Mouse (Mus musculus) kidney, embryonic 15.5 days (tissue): ENCODE results near the gene Gm14214. TPM values are rescaled to one million over a fixed set of nuclear protein-coding genes. Genes with fewer than 3 reads are reported as not detected.
A peak's percentile ranks its signal among the peaks of the same experiment; 100 is the strongest.

Experiments
- ATAC-seq: fragments of 200-750 bp; cut with Nextera tagmentation; replicated peaks from 2 replicates; pipeline ENCODE4 v1.8.0; 2017; ENCODE audit warnings: moderate TSS enrichment; ENCODE audit not compliant: low FRiP score
- H3K27ac ChIP-seq: fragments of 300-500 bp; sonication (generic); 2 replicates; pipeline ENCODE4 v1.5.1; 2015; ENCODE audit warnings: mild to moderate bottlenecking, inconsistent platforms
- H3K27me3 ChIP-seq: fragments of 300-500 bp; sonication (generic); 2 replicates; pipeline ENCODE4 v1.6.1; 2015; ENCODE audit warnings: inconsistent platforms
- H3K36me3 ChIP-seq: fragments of 300-500 bp; sonication (generic); 2 replicates; pipeline ENCODE4 v1.6.1; 2015; ENCODE audit warnings: inconsistent platforms
- H3K4me1 ChIP-seq: fragments of 300-500 bp; sonication (generic); 2 replicates; pipeline ENCODE4 v1.6.1; 2015; ENCODE audit warnings: inconsistent platforms
- H3K4me2 ChIP-seq: fragments of 300-500 bp; sonication (generic); 2 replicates; pipeline ENCODE4 v1.6.1; 2015; ENCODE audit warnings: moderate library complexity, mild to moderate bottlenecking, inconsistent platforms
- H3K4me3 ChIP-seq: fragments of 300-500 bp; sonication (generic); replicated peaks from 2 replicates; pipeline ENCODE4 v1.5.1; 2015; ENCODE audit warnings: mild to moderate bottlenecking, inconsistent platforms
- H3K9ac ChIP-seq: fragments of 300-500 bp; sonication (generic); 2 replicates; pipeline ENCODE4 v1.6.1; 2015; ENCODE audit warnings: mild to moderate bottlenecking, inconsistent platforms
- H3K9me3 ChIP-seq: fragments of 300-500 bp; sonication (generic); replicated peaks from 2 replicates; pipeline ENCODE4 v1.6.1; 2016; ENCODE audit warnings: inconsistent platforms
- WGBS: fragments of 180-500 bp; shearing (Covaris S2); methylation state at CpG from one replicate; pipeline ENCODE4 v1.1.7; 2015; ENCODE audit warnings: mixed read lengths; 5-methylcytosine and 5-hydroxymethylcytosine counted together
- polyA plus RNA-seq: library from polyadenylated mRNA; unstranded; fragments of >200 nt; fragmentation: Nextera tagmentation; extraction: Ambion mirVana; gene quantifications from 2 replicates; pipeline ENCODE4 v1.2.1, GENCODE M21; 2015

The Gm14214 gene
- polyA plus RNA-seq, 1 experiment from 2014 or later, result not detected

DNA sequence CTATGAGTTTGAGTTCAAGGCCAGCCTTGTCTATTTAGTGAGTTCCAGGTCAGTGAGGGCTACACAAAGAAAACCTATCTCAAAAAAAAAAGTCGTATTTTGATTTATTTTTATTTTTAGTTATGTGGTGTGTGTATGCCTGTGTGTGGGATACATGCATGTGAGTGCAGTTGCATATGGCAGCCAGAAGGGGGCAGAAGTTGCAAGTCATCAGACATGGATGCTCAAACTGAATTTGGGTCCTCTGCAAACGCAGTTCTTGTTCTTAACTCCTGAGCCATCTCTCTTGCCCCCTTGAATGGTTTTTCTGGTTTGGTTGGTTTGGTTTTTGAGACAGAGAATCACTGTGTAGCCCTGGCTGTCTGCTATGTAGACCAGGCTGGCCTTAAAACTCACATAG is 21.4 kb downstream of the Gm14214 start:
- no peaks in the 10 kb centered on the region for H3K36me3 ChIP-seq
- H3K9ac ChIP-seq, result no peak overlapping the region
- H3K4me2 ChIP-seq, result no peak overlapping the region
- H3K9me3 ChIP-seq, result no peaks in the 10 kb centered on the region
- ATAC-seq, result no peak
- no peak overlapping the region for H3K4me3 ChIP-seq
- H3K27ac ChIP-seq, result no peak overlapping the region
- peaks cover 18% of the 10 kb centered on the region; the same call in 1 of the 2 replicates for H3K27me3 ChIP-seq
- H3K4me1 ChIP-seq, result peaks cover 25% of the 10 kb centered on the region
- 96% methylated on average over 2 of the region's 2 CpGs for WGBS

DNA sequence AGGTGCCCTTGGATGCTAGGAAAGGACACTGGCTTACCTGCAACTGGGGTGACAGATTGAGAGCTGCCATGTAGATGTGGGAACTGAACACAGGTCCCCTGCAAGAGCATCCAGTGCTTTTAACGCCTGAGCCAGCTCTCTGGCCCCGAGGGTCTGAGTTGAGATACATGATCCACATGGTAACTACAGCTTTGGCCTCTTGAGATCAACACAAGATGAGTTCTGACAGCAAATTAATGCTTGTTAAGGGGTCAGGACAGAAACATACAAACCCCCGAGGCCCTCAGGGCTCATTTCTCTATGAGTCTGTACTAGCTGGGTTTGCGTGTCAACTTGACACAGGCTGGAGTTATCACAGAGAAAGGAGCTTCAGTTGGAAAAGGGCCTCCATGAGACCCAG is 25.9 kb downstream of the Gm14214 start:
- H3K27ac ChIP-seq, result no peak overlapping the region
- H3K4me1 ChIP-seq, result peaks cover 20% of the 10 kb centered on the region
- no peaks in the 10 kb centered on the region for H3K9me3 ChIP-seq
- no peak overlapping the region for H3K4me3 ChIP-seq
- WGBS, result 36% methylated on average over 4 of the region's 4 CpGs
- no peak for ATAC-seq
- no peak overlapping the region for H3K4me2 ChIP-seq
- peaks cover 11% of the 10 kb centered on the region; the same call in 1 of the 2 replicates for H3K27me3 ChIP-seq
- H3K9ac ChIP-seq, result no peak overlapping the region
- H3K36me3 ChIP-seq, result no peaks in the 10 kb centered on the region

DNA sequence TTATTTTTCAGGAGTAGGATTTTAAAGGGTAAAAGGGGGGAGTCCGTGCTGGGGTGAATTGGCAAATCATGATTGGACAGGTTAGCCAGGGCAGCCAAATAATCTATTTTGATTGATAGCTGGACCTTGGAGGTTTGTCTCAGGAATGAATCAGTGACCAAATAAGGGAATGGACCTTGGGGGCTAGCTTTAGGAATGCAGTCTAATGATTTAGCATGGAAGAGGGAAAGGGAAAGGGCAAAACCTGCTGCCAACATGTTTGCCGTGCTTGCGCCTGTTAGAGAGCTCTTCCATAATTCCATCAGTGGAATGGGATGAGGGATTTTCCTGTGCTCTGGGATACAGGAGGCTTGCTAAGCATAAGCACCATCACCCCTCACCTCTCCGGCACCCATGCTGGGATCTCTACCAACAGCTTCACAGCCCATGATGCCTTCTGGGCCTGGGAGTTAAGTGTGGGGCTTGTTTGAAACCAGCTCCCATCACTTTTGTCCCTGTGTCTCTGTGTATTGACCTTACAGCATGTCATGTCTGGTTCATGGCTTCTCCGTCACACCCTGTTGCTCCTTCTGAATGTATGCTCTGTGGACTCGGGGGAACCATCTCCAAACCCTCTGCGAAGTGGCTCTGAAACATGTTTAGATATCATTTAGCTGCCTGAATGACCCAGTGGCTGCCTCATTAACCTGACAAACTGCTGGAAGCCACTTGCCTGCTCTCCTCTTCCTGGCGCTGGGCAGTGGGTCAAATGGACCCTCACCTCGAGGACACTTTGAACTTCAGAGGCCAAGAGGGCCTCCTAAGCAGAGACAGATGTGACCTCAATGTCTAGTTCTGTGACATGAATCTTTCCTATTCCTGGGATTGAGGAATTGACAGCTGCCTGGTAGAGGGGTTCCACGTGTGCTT is 26.7 kb downstream of the Gm14214 start:
- 0 out of 2 replicates have a peak, but pooled peaks have one; percentile 29 for ATAC-seq
- WGBS, result 27% methylated on average over 10 of the region's 10 CpGs
- no peak overlapping the region; the same call in 1 of the 2 replicates for H3K4me2 ChIP-seq

DNA sequence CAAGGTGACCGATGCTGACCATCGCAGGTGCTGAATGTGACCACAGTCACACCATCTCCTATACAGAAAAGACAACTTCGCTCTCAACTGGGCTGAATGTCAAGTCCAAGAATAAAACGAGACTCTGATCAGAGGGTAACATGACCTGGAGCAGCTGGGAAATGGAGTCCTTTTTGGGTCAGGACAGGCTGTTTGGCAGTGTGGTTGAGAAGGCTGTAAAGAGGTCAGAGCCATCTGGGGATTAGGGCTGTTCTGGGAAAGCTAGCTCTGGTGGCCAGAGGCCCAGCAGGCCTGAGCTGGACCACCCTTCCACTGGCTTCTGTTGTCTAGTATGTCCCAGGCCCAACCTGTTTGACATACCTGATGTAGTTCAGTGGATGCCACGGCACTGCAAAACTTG is 31.2 kb downstream of the Gm14214 start:
- H3K4me2 ChIP-seq, result no peak overlapping the region
- H3K27ac ChIP-seq, result no peak overlapping the region
- no peak for ATAC-seq
- peaks cover 45% of the 10 kb centered on the region for H3K4me1 ChIP-seq
- H3K4me3 ChIP-seq, result no peak overlapping the region
- H3K9ac ChIP-seq, result no peak overlapping the region
- H3K27me3 ChIP-seq, result 0 out of 2 replicates have a peak, but pooled peaks cover 4% of the 10 kb centered on the region
- H3K36me3 ChIP-seq, result no peaks in the 10 kb centered on the region
- no peaks in the 10 kb centered on the region for H3K9me3 ChIP-seq
- WGBS, result 70% methylated on average over 5 of the region's 5 CpGs

More for the DNA sequence above, 26.7 kb downstream of the Gm14214 start:
- peaks cover 22% of the 10 kb centered on the region for H3K4me1 ChIP-seq
- peaks cover 11% of the 10 kb centered on the region; the same call in 1 of the 2 replicates for H3K27me3 ChIP-seq
- no peak overlapping the region for H3K27ac ChIP-seq
- no peaks in the 10 kb centered on the region for H3K9me3 ChIP-seq
- H3K4me3 ChIP-seq, result no peak overlapping the region
- H3K9ac ChIP-seq, result no peak overlapping the region
- no peaks in the 10 kb centered on the region for H3K36me3 ChIP-seq

DNA sequence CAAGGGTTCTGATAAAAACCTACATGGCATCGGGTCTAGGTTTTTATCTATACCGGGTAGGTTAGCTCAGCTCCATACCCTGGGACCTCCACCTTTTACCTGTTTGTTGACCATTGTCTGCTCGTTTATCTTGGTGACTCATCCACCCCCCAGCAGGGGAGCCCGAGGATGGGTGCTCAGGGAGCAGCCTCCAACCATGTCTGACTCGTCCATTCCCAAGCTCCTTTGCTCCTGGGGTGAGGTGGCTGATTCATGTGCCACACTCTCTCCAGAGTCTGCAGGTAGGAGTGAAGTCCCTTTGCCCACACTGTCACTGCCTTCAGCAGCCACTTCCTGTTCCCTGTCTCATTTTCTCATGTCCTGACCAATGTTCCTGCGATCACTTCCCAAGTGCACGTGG is 33.8 kb downstream of the Gm14214 start:
- H3K4me1 ChIP-seq, result peaks cover 40% of the 10 kb centered on the region
- H3K36me3 ChIP-seq, result no peaks in the 10 kb centered on the region
- H3K4me3 ChIP-seq, result no peak overlapping the region
- no peak for ATAC-seq
- 65% methylated on average over 7 of the region's 7 CpGs for WGBS
- H3K9me3 ChIP-seq, result no peaks in the 10 kb centered on the region
- H3K4me2 ChIP-seq, result no peak overlapping the region
- no peak overlapping the region for H3K9ac ChIP-seq
- peaks cover 9% of the 10 kb centered on the region; the same call in 1 of the 2 replicates for H3K27me3 ChIP-seq
- H3K27ac ChIP-seq, result no peak overlapping the region

DNA sequence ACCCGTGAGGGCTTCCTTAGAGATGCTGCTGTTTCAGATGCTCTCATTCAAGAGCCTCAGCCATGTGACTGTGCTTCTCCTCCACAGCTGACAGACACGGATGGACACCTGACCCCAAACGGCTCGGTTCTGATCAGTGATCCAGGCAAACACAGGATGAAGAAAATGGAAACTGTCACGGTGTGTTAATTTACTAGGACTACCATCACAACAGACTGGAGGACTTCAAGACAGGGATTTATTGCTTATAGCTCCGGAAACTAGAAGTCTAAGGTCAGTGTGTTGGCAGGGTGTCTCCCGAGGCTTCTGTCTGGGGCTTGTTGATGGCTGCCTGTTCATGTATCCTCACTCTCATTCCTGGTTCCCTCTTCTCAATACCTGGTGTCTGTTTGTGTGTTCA is 34.4 kb downstream of the Gm14214 start:
- no peak overlapping the region for H3K4me3 ChIP-seq
- no peak overlapping the region for H3K27ac ChIP-seq
- peaks cover 40% of the 10 kb centered on the region for H3K4me1 ChIP-seq
- no peak overlapping the region for H3K9ac ChIP-seq
- no peaks in the 10 kb centered on the region for H3K9me3 ChIP-seq
- 8% methylated on average over 7 of the region's 7 CpGs for WGBS
- no peaks in the 10 kb centered on the region for H3K36me3 ChIP-seq
- H3K4me2 ChIP-seq, result 0 out of 2 replicates have a peak overlapping the region, but pooled peaks have one; percentile 7
- H3K27me3 ChIP-seq, result peaks cover 9% of the 10 kb centered on the region; the same call in 1 of the 2 replicates
- ATAC-seq, result peak; percentile 82

DNA sequence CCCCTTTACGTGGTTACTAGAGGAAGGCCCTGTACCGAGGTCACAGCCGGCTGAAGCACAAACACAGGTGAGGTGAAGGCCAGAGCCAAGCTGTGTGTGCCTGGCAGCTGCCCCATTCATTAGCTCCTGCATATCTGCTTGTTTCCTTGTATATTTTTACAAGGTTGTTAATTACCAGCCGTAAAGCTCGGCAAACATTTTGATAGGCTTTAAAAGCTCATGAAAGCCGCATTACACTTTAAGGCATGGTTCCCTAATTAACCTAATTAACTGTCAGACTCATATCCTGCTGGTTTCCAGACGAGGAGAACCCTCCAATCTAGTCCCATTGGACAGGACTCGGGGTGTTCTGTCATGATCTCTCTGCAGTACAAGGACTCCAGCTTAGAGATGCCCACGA is 34.9 kb downstream of the Gm14214 start:
- ATAC-seq, result no peak
- Histone ChIP-seq H3K36me3 (no peaks in the 10 kb centered on the region), H3K9me3 (no peaks in the 10 kb centered on the region), H3K4me1 (peaks cover 43% of the 10 kb centered on the region), H3K4me2 (0 out of 2 replicates have a peak overlapping the region, but pooled peaks have one; percentile 7), H3K27me3 (peaks cover 9% of the 10 kb centered on the region; the same call in 1 of the 2 replicates), H3K4me3 (no peak overlapping the region), H3K9ac (no peak overlapping the region), H3K27ac (no peak overlapping the region)
- WGBS, result 26% methylated on average over 9 of the region's 9 CpGs

DNA sequence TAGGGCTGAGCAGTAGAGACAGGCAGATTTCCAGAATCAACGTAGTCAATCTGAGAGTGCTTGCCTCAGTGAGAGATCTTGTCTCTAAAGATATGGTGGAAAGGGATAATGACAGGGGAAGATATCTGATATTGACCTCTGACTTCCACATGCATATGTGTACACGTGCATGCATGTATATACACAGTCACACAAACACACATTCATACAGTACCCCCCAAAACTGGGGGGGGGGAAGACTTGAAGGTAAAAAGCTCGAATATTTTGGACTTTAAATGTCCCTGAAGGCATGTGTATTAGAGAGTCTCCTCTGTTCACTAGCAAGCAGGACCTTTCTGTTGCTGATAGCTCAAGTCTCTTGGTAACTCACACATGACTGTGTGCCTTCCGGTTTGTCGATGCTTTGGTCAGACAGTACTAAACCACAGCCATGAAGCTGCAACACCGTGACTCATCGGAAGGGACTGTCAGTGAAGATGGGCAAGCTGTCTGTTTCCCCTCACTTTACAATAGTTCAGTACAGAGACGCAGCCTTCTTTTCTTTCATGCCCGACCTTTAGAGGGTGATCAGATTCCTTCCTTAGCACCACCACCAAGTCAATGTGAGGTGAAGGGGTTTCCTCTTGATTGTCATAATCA is 37.2 kb downstream of the Gm14214 start:
- Histone ChIP-seq H3K36me3 (no peaks in the 10 kb centered on the region), H3K27ac (0 out of 2 replicates have a peak overlapping the region, but pooled peaks have one; percentile 19), H3K9ac (no peak overlapping the region), H3K4me3 (no peak overlapping the region), H3K27me3 (peaks cover 9% of the 10 kb centered on the region; the same call in 1 of the 2 replicates), H3K9me3 (no peaks in the 10 kb centered on the region), H3K4me1 (peaks cover 47% of the 10 kb centered on the region), H3K4me2 (no peak overlapping the region)
- 62% methylated on average over 9 of the region's 9 CpGs for WGBS
- ATAC-seq, result no peak

DNA sequence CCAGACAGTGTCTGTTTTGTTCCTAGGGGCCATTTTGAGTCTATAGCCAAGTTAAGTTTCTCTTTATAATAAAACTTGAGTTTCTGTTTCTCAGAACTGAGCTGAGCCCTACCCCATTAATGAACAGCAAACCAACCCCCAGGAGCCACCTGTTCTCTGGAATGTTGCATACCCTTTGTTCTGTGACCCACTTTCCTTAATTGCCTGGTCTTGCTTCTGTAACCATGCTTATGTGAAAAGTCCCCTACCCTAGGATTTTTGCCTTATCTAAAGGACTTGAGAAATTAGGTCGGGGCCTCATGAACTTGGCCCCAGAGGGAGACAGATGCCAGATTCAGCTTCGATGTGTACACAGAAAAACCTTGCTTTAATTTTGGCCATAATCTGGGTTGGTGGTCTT is 37.9 kb downstream of the Gm14214 start:
- H3K27me3 ChIP-seq, result peaks cover 9% of the 10 kb centered on the region; the same call in 1 of the 2 replicates
- H3K4me2 ChIP-seq, result no peak overlapping the region
- ATAC-seq, result no peak
- H3K36me3 ChIP-seq, result no peaks in the 10 kb centered on the region
- 50% methylated on average over 2 of the region's 2 CpGs for WGBS
- H3K9ac ChIP-seq, result no peak overlapping the region
- H3K4me1 ChIP-seq, result peaks cover 49% of the 10 kb centered on the region
- no peaks in the 10 kb centered on the region for H3K9me3 ChIP-seq
- H3K4me3 ChIP-seq, result no peak overlapping the region
- H3K27ac ChIP-seq, result peak overlapping the region; percentile 19; the same call in 1 of the 2 replicates

DNA sequence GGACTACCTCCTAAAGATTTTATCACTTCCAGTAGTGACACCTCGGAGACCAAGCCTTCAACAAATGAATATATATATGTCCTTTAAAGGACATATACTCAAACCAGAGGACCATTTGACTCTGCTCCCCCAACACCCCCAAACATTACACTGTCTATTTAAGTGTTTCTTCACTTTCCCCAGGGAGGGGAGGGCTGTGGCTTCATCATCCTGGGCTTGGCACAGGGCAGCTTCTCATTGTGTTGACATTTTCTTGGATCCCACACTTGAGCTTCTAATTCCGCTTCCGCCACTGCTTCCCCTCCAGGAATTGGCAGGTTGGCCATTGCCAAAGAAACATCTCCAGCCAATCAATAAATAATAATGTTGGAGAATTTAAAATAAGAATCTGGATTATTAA is 39.0 kb downstream of the Gm14214 start:
- 76% methylated on average over 3 of the region's 3 CpGs for whole genome bisulfite sequencing
- Histone ChIP-seq H3K4me3 (no peak overlapping the region), H3K4me1 (peaks cover 42% of the 10 kb centered on the region), H3K27ac (no peak overlapping the region), H3K9ac (no peak overlapping the region), H3K27me3 (peaks cover 9% of the 10 kb centered on the region; the same call in 1 of the 2 replicates), H3K36me3 (no peaks in the 10 kb centered on the region), H3K4me2 (no peak overlapping the region), H3K9me3 (no peaks in the 10 kb centered on the region)
- ATAC-seq, result no peak

DNA sequence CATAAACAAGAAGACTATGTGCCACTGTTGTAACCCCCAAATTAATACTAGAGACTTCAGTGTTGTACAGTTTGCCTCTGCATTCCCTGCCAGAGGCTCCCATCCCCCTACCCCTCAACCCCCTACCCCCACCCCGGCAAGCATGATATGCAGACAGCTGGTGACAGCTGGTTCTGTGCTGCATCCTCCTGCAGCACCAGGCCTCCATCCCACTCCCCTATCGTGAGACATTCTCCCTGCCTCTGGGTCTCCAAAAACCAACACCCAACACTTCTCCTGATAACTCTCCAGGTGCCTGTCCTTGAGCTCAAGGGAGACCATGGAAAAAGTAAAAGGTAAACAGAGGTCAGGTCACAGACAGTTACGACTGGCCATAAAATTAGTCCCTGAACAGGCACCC is 40.1 kb downstream of the Gm14214 start:
- no peak for ATAC-seq

DNA sequence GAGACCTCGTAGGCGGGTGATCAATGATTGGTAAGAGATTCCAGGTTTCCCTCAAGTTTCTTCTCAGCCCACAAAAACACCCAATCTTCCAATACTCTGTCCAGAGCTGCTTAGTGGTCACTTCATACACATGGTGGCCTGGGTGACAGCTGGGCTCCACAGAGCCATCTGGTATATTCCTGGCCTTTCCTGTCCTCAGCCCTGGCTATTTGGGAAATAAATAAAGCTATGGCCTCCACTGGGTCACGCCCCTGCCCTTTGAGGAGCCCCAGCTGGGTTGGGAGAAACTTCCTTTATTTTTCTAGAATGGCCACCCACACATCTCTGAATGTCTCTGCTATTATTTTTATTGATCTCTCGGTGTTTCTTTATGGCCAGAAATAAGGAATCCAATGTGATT is 46.4 kb downstream of the Gm14214 start:
- Histone ChIP-seq H3K27ac (no peak overlapping the region), H3K4me3 (no peak overlapping the region), H3K27me3 (0 out of 2 replicates have a peak, but pooled peaks cover 2% of the 10 kb centered on the region), H3K9me3 (no peaks in the 10 kb centered on the region), H3K4me2 (no peak overlapping the region), H3K36me3 (no peaks in the 10 kb centered on the region), H3K4me1 (peaks cover 25% of the 10 kb centered on the region), H3K9ac (no peak overlapping the region)
- no peak for ATAC-seq
- 66% methylated on average over 4 of the region's 4 CpGs for WGBS

More for the DNA sequence above, 40.1 kb downstream of the Gm14214 start:
- peaks cover 7% of the 10 kb centered on the region; the same call in 1 of the 2 replicates for H3K27me3 ChIP-seq
- H3K4me3 ChIP-seq, result no peak overlapping the region
- peaks cover 31% of the 10 kb centered on the region for H3K4me1 ChIP-seq
- H3K9me3 ChIP-seq, result no peaks in the 10 kb centered on the region
- H3K9ac ChIP-seq, result no peak overlapping the region
- H3K36me3 ChIP-seq, result no peaks in the 10 kb centered on the region
- no peak overlapping the region for H3K4me2 ChIP-seq
- whole genome bisulfite sequencing, result 26% methylated on average over 3 of the region's 3 CpGs
- H3K27ac ChIP-seq, result no peak overlapping the region
